Mouse (Mus musculus) midbrain, embryonic 16.5 days (tissue): ENCODE data around the gene Gm17018. TPM values are rescaled to one million over a fixed set of nuclear protein-coding genes. Genes with fewer than 3 reads are reported as not detected.

Source experiments
- polyA plus RNA-seq: library from polyadenylated mRNA; unstranded; fragments of >200 nt; fragmentation: Nextera tagmentation; extraction: Ambion mirVana; gene quantifications from 2 replicates; pipeline ENCODE4 v1.2.1, GENCODE M21; 2015

Gm17018 gene
- polyA plus RNA-seq, 1 experiment from 2014 or later = 75.8 TPM

Other genes starting within 250 kb of the Gm17018 start
- gene Btrc, start 196.9 kb upstream of the Gm17018 start, polyA plus RNA-seq = 64.3 and 66.5 TPM in 2 replicates
- 12.7 and 13.3 TPM in 2 replicates for gene Poll, start 84 bp upstream of the Gm17018 start, polyA plus RNA-seq
- 4.2 and 5.6 TPM in 2 replicates for gene Fbxw4, start 99.7 kb downstream of the Gm17018 start, polyA plus RNA-seq
- 0.23 and 1.2 TPM in 2 replicates for gene Fgf8, start 182.3 kb downstream of the Gm17018 start, polyA plus RNA-seq
- 7.9 TPM in 2 replicates for gene Npm3, start 189.0 kb downstream of the Gm17018 start, polyA plus RNA-seq
- 76.5 and 84.0 TPM in 2 replicates for gene Mgea5, start 223.2 kb downstream of the Gm17018 start, polyA plus RNA-seq